Comparison of ENCODE assay signal across 8 mouse cellular contexts in the genomic region with DNA sequence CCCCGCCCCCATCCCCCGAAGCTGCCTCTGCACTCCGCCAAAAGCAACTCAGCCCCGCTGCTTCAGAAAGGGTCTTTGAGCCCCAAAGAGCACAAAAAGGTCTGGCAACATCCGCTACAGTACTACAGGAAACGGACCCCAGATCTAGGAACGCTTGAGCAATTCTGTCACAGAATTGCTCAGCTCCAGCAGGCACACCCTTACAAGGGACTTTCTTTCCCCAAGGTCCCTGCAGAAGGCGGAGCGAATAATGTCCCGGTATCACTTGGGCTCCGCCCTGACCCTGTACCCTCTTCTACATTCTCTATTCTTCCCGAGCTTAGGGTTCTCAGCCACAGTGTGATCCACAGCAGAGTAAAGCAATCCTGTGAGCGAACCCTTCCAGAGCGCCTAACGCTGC. TPM values are rescaled to one million over a fixed set of nuclear protein-coding genes. Genes with fewer than 3 reads are reported as not detected.
DNase-seq lines count a peak whose midpoint lies in the region; ATAC-seq and TF ChIP-seq lines count a peak whose summit lies in the region.

No protein-coding gene starts in this region.

- peak overlapping the region; percentile 92 for H3K27ac ChIP-seq in kidney, embryonic 16.5 days (ENCODE audit: low read length)
- peak overlapping the region; percentile 75 for H3K27ac ChIP-seq in bone marrow, adult 2 months (ENCODE audit: control insufficient read depth, insufficient read depth, low read depth, low read length, poor library complexity)
- peak overlapping the region; percentile 96 for H3K27ac ChIP-seq in lung, embryonic 16.5 days (ENCODE audit: low read length)

- no peaks in the 10 kb centered on the region; the same call in 1 of the 2 replicates for H3K27me3 ChIP-seq in kidney, embryonic 16.5 days (ENCODE audit: insufficient read depth, low read length)
- no peaks in the 10 kb centered on the region for H3K27me3 ChIP-seq in lung, embryonic 16.5 days (ENCODE audit: control insufficient read depth, insufficient read depth, low read depth, low read length)

- peak; percentile 50 for ATAC-seq in kidney, embryonic 16.5 days (ENCODE audit: low FRiP score, low TSS enrichment)
- peak; percentile 34 for ATAC-seq in lung, embryonic 16.5 days (ENCODE audit: low read depth)

- peak overlapping the region; percentile 58 for H3K9ac ChIP-seq in kidney, embryonic 16.5 days (replicated peaks; ENCODE audit: low read length)
- peak overlapping the region; percentile 67 for H3K9ac ChIP-seq in lung, embryonic 16.5 days (ENCODE audit: low read length)

- H3K9me3 ChIP-seq in kidney, embryonic 16.5 days (ENCODE audit: low read length): no peaks in the 10 kb centered on the region
- no peaks in the 10 kb centered on the region for H3K9me3 ChIP-seq in lung, embryonic 16.5 days (ENCODE audit: control insufficient read depth, low read length)

- H3K4me1 ChIP-seq in kidney, embryonic 16.5 days (ENCODE audit: insufficient read depth, low read length): peaks cover 8% of the 10 kb centered on the region
- peaks cover 1% of the 10 kb centered on the region; the same call in 1 of the 2 replicates for H3K4me1 ChIP-seq in bone marrow, adult 2 months (ENCODE audit: control insufficient read depth, insufficient read depth, low read length)
- H3K4me1 ChIP-seq in lung, embryonic 16.5 days (replicated peaks; ENCODE audit: control insufficient read depth, insufficient read depth, low read length): no peaks in the 10 kb centered on the region; the same call in 1 of the 2 replicates

- 27% methylated on average over 13 of the region's 15 CpGs for WGBS in kidney, embryonic 16.5 days
- WGBS in bone marrow, adult 2 months: 4% methylated on average over 15 of the region's 15 CpGs
- 20% methylated on average over 12 of the region's 15 CpGs for WGBS in lung, embryonic 16.5 days

- TF ChIP-seq CTCF in bone marrow, adult 2 months (IDR thresholded peaks at IDR 0.05; ENCODE audit: control insufficient read depth, insufficient read depth, low read length): no peak

- DNase-seq in kidney, postnatal 14 days: no peak
- DNase-seq in heart, postnatal 4 days: peak; percentile 47
- no peak for DNase-seq in adrenal gland, adult 8-10 months
- DNase-seq in right cerebral cortex, postnatal 25 days: no peak
- no peak for DNase-seq in adrenal gland, postnatal 10 days

- no peak for TF ChIP-seq POLR2A in bone marrow, adult 2 months (IDR thresholded peaks at IDR 0.05; ENCODE audit: borderline replicate concordance, control insufficient read depth, low read depth, low read length)

- peak overlapping the region; percentile 51 for H3K4me2 ChIP-seq in kidney, embryonic 16.5 days (replicated peaks; ENCODE audit: low read depth, low read length)
- peak overlapping the region; percentile 51 for H3K4me2 ChIP-seq in lung, embryonic 16.5 days (ENCODE audit: low read depth, low read length)

- peaks cover 11% of the 10 kb centered on the region for H3K36me3 ChIP-seq in kidney, embryonic 16.5 days (ENCODE audit: insufficient read depth, low read length)
- peaks cover 12% of the 10 kb centered on the region for H3K36me3 ChIP-seq in lung, embryonic 16.5 days (ENCODE audit: control insufficient read depth, insufficient read depth, low read length)

- peak overlapping the region; percentile 60 for H3K4me3 ChIP-seq in kidney, embryonic 16.5 days (ENCODE audit: low read length)
- H3K4me3 ChIP-seq in bone marrow, adult 2 months (replicated peaks; ENCODE audit: control insufficient read depth, low read depth, low read length): peak overlapping the region; percentile 65
- peak overlapping the region; percentile 68 for H3K4me3 ChIP-seq in lung, embryonic 16.5 days (ENCODE audit: low read length)

RNA-seq across cellular contexts. Expression of a gene that starts 2.9 kb away (rescaled TPM):
- 331 and 364 TPM in 2 replicates for polyA plus RNA-seq in kidney, embryonic 16.5 days (2015; fragmentation: Nextera tagmentation; extraction: Ambion mirVana)
- 140 and 356 TPM in 2 replicates for polyA plus RNA-seq in bone marrow, adult 2 months (2011; ENCODE audit: insufficient read depth, insufficient read length, low replicate concordance, missing spikeins)
- total RNA-seq in heart, postnatal 4 days (2021): 100 to 1,000 TPM; 375 to 378 TPM
- polyA plus RNA-seq in lung, embryonic 16.5 days (2015; fragmentation: Nextera tagmentation; extraction: Ambion mirVana): 372 and 374 TPM in 2 replicates
- total RNA-seq in adrenal gland, adult 8-10 months (2022): 100 to 1,000 TPM; 133 to 200 (median 168) TPM
- total RNA-seq in adrenal gland, postnatal 10 days (2021): 100 to 1,000 TPM; 151 to 183 TPM

RNA-seq across cellular contexts. Expression of a gene that starts 7.8 kb away (rescaled TPM):
- 25.6 and 26.5 TPM in 2 replicates for polyA plus RNA-seq in kidney, embryonic 16.5 days (2015; fragmentation: Nextera tagmentation; extraction: Ambion mirVana)
- polyA plus RNA-seq in bone marrow, adult 2 months (2011; ENCODE audit: insufficient read depth, insufficient read length, low replicate concordance, missing spikeins): 34.6 and 51.7 TPM in 2 replicates
- total RNA-seq in heart, postnatal 4 days (2021): 10 to 100 TPM; 57.6 to 61.6 TPM
- 24.9 and 25.4 TPM in 2 replicates for polyA plus RNA-seq in lung, embryonic 16.5 days (2015; fragmentation: Nextera tagmentation; extraction: Ambion mirVana)
- total RNA-seq in adrenal gland, adult 8-10 months (2022): 10 to 100 TPM; 47.9 to 68.8 (median 57.1) TPM
- 10 to 100 TPM; 38.0 to 45.0 TPM for total RNA-seq in adrenal gland, postnatal 10 days (2021)

RNA-seq across cellular contexts. Expression of a gene that starts 23.9 kb away (rescaled TPM):
- 610 and 782 TPM in 2 replicates for polyA plus RNA-seq in kidney, embryonic 16.5 days (2015; fragmentation: Nextera tagmentation; extraction: Ambion mirVana)
- 68.3 and 79.6 TPM in 2 replicates for polyA plus RNA-seq in bone marrow, adult 2 months (2011; ENCODE audit: insufficient read depth, insufficient read length, low replicate concordance, missing spikeins)
- total RNA-seq in heart, postnatal 4 days (2021): 100 to 1,000 TPM; 297 to 347 TPM
- polyA plus RNA-seq in lung, embryonic 16.5 days (2015; fragmentation: Nextera tagmentation; extraction: Ambion mirVana): 826 and 850 TPM in 2 replicates
- 100 to 1,000 TPM; 315 to 542 (median 416) TPM for total RNA-seq in adrenal gland, adult 8-10 months (2022)
- total RNA-seq in adrenal gland, postnatal 10 days (2021): 100 to 1,000 TPM; 377 to 392 TPM

RNA-seq across cellular contexts. Expression of a gene that starts 35.0 kb away (rescaled TPM):
- 97.2 and 103 TPM in 2 replicates for polyA plus RNA-seq in kidney, embryonic 16.5 days (2015; fragmentation: Nextera tagmentation; extraction: Ambion mirVana)
- polyA plus RNA-seq in bone marrow, adult 2 months (2011; ENCODE audit: insufficient read depth, insufficient read length, low replicate concordance, missing spikeins): 32.4 and 58.0 TPM in 2 replicates
- 10 to 100 TPM; 39.3 to 46.4 TPM for total RNA-seq in heart, postnatal 4 days (2021)
- polyA plus RNA-seq in lung, embryonic 16.5 days (2015; fragmentation: Nextera tagmentation; extraction: Ambion mirVana): 81.9 and 91.7 TPM in 2 replicates
- total RNA-seq in adrenal gland, adult 8-10 months (2022): 100 to 1,000 TPM in 2 of 4 experiments, 10 to 100 TPM in 2; 82.9 to 124 (median 103) TPM
- total RNA-seq in adrenal gland, postnatal 10 days (2021): 10 to 100 TPM; 57.6 to 90.8 TPM

RNA-seq across cellular contexts. Expression of a gene that starts 35.4 kb away (rescaled TPM):
- 13.4 and 15.5 TPM in 2 replicates for polyA plus RNA-seq in kidney, embryonic 16.5 days (2015; fragmentation: Nextera tagmentation; extraction: Ambion mirVana)
- 16.4 and 21.5 TPM in 2 replicates for polyA plus RNA-seq in bone marrow, adult 2 months (2011; ENCODE audit: insufficient read depth, insufficient read length, low replicate concordance, missing spikeins)
- total RNA-seq in heart, postnatal 4 days (2021): 10 to 100 TPM; 11.7 to 12.5 TPM
- 17.4 and 18.6 TPM in 2 replicates for polyA plus RNA-seq in lung, embryonic 16.5 days (2015; fragmentation: Nextera tagmentation; extraction: Ambion mirVana)
- total RNA-seq in adrenal gland, adult 8-10 months (2022): 10 to 100 TPM; 16.3 to 28.6 (median 21.8) TPM
- 10 to 100 TPM; 10.5 to 19.1 TPM for total RNA-seq in adrenal gland, postnatal 10 days (2021)
